Mouse (Mus musculus): Measurements from ENCODE around the gene Dcp1b.

GRCm38 (mm10) chr6:119165677-119166076, 9.4 kb upstream of the Dcp1b start:
- TF ChIP-seq POLR2A (IDR thresholded peaks at IDR 0.05; ENCODE audit: extremely low read depth, insufficient read depth, low read length) (no peak), CTCF (IDR thresholded peaks at IDR 0.05; ENCODE audit: extremely low read depth, insufficient read depth, low read length) (no peak)

Data from cortical plate, adult 2 months (tissue).